Mouse (Mus musculus) embryonic facial prominence, embryonic 11.5 days (tissue): ENCODE measurements around the gene Hoxb4. TPM values are rescaled to one million over a fixed set of nuclear protein-coding genes. Genes with fewer than 3 reads are reported as not detected.

ENCODE experiments used
- ATAC-seq: fragments of 200-750 bp; cut with Nextera tagmentation; replicated peaks from 2 replicates; pipeline ENCODE4 v1.8.0; 2017; ENCODE audit warnings: low read depth; ENCODE audit not compliant: insufficient number of reproducible peaks, low FRiP score, low TSS enrichment
- DNase-seq: peaks from one replicate; pipeline ENCODE4 v3.0.0-alpha.2; 2015; ENCODE audit warnings: low spot score
- H3K27ac ChIP-seq: fragments of 300-500 bp; sonication (generic); replicated peaks from 2 replicates; pipeline ENCODE4 v1.5.1; 2014; ENCODE audit warnings: mild to moderate bottlenecking, low read depth, low read length, control low read depth
- H3K27me3 ChIP-seq: fragments of 300-500 bp; sonication (generic); 2 replicates; pipeline ENCODE4 v1.6.1; 2014; ENCODE audit warnings: mild to moderate bottlenecking, low read length, moderate library complexity, mixed read lengths; ENCODE audit not compliant: control insufficient read depth, insufficient read depth
- H3K36me3 ChIP-seq: fragments of 300-500 bp; sonication (generic); replicated peaks from 2 replicates; pipeline ENCODE4 v1.6.1; 2014; ENCODE audit warnings: low read depth, mild to moderate bottlenecking, low read length, moderate library complexity, mixed read lengths; ENCODE audit not compliant: control insufficient read depth, insufficient read depth
- H3K4me1 ChIP-seq: fragments of 300-500 bp; sonication (generic); 2 replicates; pipeline ENCODE4 v1.6.1; 2014; ENCODE audit warnings: low read length, mixed read lengths; ENCODE audit not compliant: control insufficient read depth, insufficient read depth
- H3K4me2 ChIP-seq: fragments of 300-500 bp; sonication (generic); 2 replicates; pipeline ENCODE4 v1.6.1; 2014; ENCODE audit warnings: low read depth, mild to moderate bottlenecking, control low read depth, low read length, moderate library complexity
- H3K4me3 ChIP-seq: fragments of 300-500 bp; sonication (generic); 2 replicates; pipeline ENCODE4 v1.5.1; 2014; ENCODE audit warnings: low read depth, low read length, control low read depth
- H3K9ac ChIP-seq: fragments of 300-500 bp; sonication (generic); replicated peaks from 2 replicates; pipeline ENCODE4 v1.6.1; 2014; ENCODE audit warnings: mild to moderate bottlenecking, control low read depth, low read length
- H3K9me3 ChIP-seq: fragments of 300-500 bp; sonication (generic); replicated peaks from 2 replicates; pipeline ENCODE4 v1.6.1; 2016; ENCODE audit warnings: mild to moderate bottlenecking, low read length, inconsistent platforms, mixed read lengths; ENCODE audit not compliant: control insufficient read depth
- WGBS: fragments of 180-500 bp; shearing (Covaris S2); extraction: QIAGEN DNeasy Blood & Tissue Kit; methylation state at CpG from one replicate; pipeline ENCODE4 v1.1.7; 2014; 5-methylcytosine and 5-hydroxymethylcytosine counted together
- polyA plus RNA-seq: library from polyadenylated mRNA; unstranded; fragments of >200 nt; fragmentation: Nextera tagmentation; extraction: Ambion mirVana; gene quantifications from 2 replicates; pipeline ENCODE4 v1.2.1, GENCODE M21; 2014

Hoxb4 gene
- polyA plus RNA-seq, 1 experiment from 2014 or later = 0.24 TPM

DNA sequence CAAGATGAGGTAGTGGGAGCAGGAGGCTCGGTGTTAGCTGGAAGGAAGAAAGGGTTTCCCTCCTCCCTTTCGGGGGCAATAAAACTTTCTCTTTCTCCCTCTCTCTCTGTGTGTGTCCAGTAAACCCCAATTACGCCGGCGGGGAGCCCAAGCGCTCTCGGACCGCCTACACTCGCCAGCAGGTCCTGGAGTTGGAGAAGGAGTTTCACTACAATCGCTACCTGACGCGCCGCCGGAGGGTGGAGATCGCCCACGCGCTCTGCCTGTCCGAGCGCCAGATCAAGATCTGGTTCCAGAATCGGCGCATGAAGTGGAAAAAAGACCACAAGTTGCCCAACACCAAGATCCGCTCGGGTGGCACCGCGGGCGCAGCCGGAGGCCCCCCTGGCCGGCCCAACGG lies 1.8 kb downstream of the Hoxb4 start:
- H3K4me1 ChIP-seq = no peaks in the 10 kb centered on the region; the same call in 1 of the 2 replicates
- H3K27me3 ChIP-seq = peaks cover 88% of the 10 kb centered on the region
- no peaks in the 10 kb centered on the region for H3K36me3 ChIP-seq
- H3K9ac ChIP-seq = no peak overlapping the region
- H3K4me2 ChIP-seq = no peak overlapping the region
- no peak overlapping the region for H3K27ac ChIP-seq
- no peak for ATAC-seq
- DNase-seq = no peak
- under 1% methylated on average over 29 of the region's 29 CpGs for WGBS
- H3K4me3 ChIP-seq = 0 out of 2 replicates have a peak overlapping the region, but pooled peaks have one; percentile 7
- H3K9me3 ChIP-seq = no peaks in the 10 kb centered on the region

DNA sequence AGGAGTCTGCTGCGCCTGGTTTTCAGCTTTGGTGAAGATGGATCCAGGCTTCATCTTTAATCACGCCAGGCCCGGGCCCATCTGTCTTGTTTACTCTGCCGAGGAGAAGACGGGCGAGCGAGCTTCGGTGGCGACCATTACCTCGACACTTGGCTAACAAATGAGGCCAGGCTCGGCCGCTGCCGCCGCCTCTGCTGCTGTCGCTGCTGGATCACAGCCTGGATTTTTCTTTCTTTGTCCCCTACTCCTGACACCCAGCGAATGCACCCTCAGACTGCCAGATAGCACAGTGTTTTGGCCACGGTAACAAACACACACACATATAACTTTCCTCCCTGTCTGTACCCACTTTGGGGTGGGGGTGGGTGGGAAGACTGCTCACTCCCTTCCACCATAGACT lies 2.6 kb downstream of the Hoxb4 start:
- Histone ChIP-seq H3K27ac (no peak overlapping the region), H3K4me2 (no peak overlapping the region), H3K36me3 (no peaks in the 10 kb centered on the region), H3K27me3 (peaks cover 88% of the 10 kb centered on the region), H3K9me3 (no peaks in the 10 kb centered on the region), H3K4me1 (no peaks in the 10 kb centered on the region; the same call in 1 of the 2 replicates), H3K4me3 (no peak overlapping the region), H3K9ac (no peak overlapping the region)
- ATAC-seq (no peak), DNase-seq (no peak)
- under 1% methylated on average over 17 of the region's 17 CpGs for WGBS

DNA sequence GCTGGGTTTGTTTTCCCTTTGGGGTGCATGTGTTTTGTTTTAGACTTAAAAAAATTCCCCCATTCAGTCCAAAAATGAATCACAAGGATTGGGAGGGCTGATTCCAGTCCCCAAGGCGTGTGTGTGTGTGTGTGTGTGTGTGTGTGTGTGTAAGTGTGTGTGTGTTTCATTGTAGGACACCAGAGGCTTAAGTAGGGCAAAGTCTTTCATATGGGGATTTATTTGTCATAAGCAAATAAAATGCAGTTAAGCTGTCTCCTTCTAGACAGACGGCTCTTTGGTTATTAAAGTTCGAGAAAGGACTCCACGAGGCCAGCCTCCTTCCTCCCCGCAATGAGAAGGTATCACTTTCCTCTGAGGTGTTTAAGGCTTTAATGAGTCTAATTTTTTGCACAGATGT lies 3.8 kb downstream of the Hoxb4 start:
- no peak overlapping the region for H3K4me3 ChIP-seq
- H3K36me3 ChIP-seq = no peaks in the 10 kb centered on the region
- no peak overlapping the region for H3K27ac ChIP-seq
- ATAC-seq = no peak
- no peaks in the 10 kb centered on the region for H3K9me3 ChIP-seq
- no peaks in the 10 kb centered on the region; the same call in 1 of the 2 replicates for H3K4me1 ChIP-seq
- 10% methylated on average over 5 of the region's 5 CpGs for WGBS
- DNase-seq = no peak
- no peak overlapping the region for H3K9ac ChIP-seq
- H3K4me2 ChIP-seq = no peak overlapping the region
- H3K27me3 ChIP-seq = peaks cover 88% of the 10 kb centered on the region

DNA sequence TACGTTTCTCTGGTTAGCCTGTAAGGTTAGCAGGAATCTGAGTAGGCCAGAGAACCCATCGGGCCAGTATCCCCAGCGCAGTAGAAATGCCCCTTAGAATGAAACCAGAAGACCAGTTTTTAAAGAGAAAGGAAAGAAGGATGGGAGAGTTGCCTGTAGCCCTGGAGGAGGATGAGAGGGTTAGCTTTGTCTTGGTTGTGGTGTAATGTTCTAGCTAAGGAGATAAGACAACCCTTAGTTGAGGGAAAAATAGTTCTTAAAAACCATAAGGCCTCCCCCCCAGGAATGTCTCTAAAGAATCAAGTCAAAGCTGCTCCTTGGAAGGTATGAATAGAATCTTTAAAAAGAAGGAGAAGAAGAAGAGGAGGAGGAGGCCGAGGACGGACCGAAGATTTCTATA lies 4.7 kb downstream of the Hoxb4 start:
- Histone ChIP-seq H3K4me2 (no peak overlapping the region), H3K27me3 (peaks cover 91% of the 10 kb centered on the region), H3K9me3 (no peaks in the 10 kb centered on the region), H3K27ac (no peak overlapping the region), H3K4me3 (no peak overlapping the region), H3K36me3 (no peaks in the 10 kb centered on the region), H3K9ac (no peak overlapping the region), H3K4me1 (no peaks in the 10 kb centered on the region; the same call in 1 of the 2 replicates)
- ATAC-seq (no peak), DNase-seq (no peak)
- 1% methylated on average over 6 of the region's 6 CpGs for WGBS

DNA sequence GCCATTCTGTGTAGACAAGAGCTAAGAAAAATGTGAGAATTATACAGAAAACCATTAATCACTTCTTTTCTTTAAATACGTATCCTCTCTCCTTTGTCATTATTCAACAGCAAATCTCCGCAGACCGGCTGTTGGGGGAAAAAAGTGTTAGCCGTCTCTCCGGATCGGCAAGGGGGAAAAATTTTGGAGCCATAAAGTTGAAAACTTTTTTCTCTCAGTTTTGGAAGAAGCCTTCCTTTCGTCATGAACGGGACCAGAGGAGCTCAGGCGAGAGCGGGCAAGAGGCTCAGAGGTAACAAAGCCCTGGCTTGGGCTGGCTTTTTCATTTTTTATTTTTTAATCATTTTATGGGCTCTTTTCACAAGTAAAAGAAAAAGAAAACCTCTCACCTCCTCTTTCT lies 5.1 kb downstream of the Hoxb4 start, which contains the start of gene Hoxb3:
Hoxb3 (plus strand) TSS at position 173 of the 400 bp plus-strand sequence.
- no peak for DNase-seq
- H3K36me3 ChIP-seq = no peaks in the 10 kb centered on the region
- H3K9me3 ChIP-seq = no peaks in the 10 kb centered on the region
- WGBS = 5% methylated on average over 10 of the region's 10 CpGs
- no peak within 1 kb of the TSS for H3K4me3 ChIP-seq
- no peak within 1 kb of the TSS for H3K4me2 ChIP-seq
- H3K27ac ChIP-seq = no peak within 1 kb of the TSS
- peaks cover 91% of the 10 kb centered on the region for H3K27me3 ChIP-seq
- ATAC-seq = no peak
- H3K4me1 ChIP-seq = no peaks in the 10 kb centered on the region; the same call in 1 of the 2 replicates
- no peak within 1 kb of the TSS for H3K9ac ChIP-seq

DNA sequence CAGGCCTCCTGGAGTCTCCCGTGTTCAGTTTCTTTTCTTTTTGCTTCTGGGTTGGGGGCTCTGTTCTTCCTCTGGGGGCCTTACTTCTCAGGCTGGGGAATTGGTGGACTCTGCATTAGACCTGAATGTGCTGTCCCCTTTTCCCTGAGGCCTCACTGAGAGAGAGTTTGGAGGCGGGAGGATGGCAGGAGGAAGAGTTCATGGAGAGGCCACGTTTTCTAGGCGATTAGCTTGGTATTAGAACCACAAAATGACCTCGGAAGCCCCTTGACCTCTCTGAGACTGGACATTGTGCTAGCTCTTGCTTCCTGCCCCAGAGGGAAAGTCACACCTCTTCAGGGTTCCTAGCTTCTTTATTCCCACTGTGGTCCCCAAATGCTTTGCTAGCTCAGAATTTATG lies 6.1 kb downstream of the Hoxb4 start:
- H3K36me3 ChIP-seq = no peaks in the 10 kb centered on the region
- no peaks in the 10 kb centered on the region for H3K9me3 ChIP-seq
- peaks cover 90% of the 10 kb centered on the region for H3K27me3 ChIP-seq
- H3K4me1 ChIP-seq = no peaks in the 10 kb centered on the region
- no peak for ATAC-seq
- no peak overlapping the region for H3K4me3 ChIP-seq
- 4% methylated on average over 5 of the region's 5 CpGs for WGBS
- DNase-seq = no peak
- no peak overlapping the region for H3K27ac ChIP-seq
- no peak overlapping the region for H3K4me2 ChIP-seq
- no peak overlapping the region for H3K9ac ChIP-seq

DNA sequence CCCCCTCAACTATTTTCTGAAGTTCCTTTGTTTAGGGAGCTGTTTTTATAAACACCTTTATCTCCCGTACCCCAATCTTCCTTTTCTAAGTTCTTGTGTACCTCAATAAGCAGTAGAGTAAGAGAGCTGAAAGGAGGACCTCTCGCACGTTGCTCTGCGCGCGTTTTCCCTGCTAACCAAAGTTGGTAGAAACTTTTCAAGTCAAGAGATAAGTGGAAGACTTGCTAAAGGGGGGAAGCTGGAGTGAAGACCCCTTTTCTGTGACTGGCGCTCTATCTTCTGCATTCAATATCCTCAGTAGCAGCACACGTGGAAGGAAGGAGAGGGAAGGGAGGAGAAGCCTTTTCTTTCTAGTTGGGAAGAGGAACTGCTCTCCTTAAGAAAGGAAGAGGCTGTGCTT lies 6.9 kb downstream of the Hoxb4 start:
- Histone ChIP-seq H3K27ac (no peak overlapping the region), H3K9ac (no peak overlapping the region), H3K9me3 (no peaks in the 10 kb centered on the region), H3K4me3 (no peak overlapping the region), H3K27me3 (peaks cover 90% of the 10 kb centered on the region), H3K4me1 (no peaks in the 10 kb centered on the region), H3K4me2 (no peak overlapping the region), H3K36me3 (no peaks in the 10 kb centered on the region)
- 3% methylated on average over 8 of the region's 8 CpGs for whole genome bisulfite sequencing
- DNase-seq (no peak), ATAC-seq (no peak)

DNA sequence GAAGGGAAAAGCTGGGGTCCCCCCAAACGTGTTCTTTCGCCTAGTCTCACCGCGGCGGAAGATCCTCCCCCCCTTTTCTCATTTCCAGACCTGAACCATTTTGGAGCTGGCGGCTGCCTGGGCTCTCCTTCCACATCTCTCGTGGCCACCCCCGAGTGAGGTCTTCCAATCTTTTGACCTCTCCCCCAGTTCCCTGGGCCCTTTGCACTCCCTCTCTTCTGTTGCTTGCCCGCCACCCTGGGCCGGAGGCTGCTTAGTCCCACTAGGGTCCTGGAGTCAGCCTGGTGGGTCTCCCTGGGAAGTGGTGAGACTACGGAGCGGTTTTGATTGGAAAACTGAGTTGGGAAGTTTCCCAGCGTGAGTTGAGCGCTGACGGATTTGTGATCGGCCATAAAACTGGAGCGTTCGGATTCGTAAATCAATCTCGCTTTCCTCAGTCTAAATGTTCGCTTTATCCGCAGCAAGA lies 7.7 kb downstream of the Hoxb4 start:
- peaks cover 92% of the 10 kb centered on the region for H3K27me3 ChIP-seq
- no peaks in the 10 kb centered on the region for H3K9me3 ChIP-seq
- no peak overlapping the region for H3K9ac ChIP-seq
- ATAC-seq (no peak), DNase-seq (no peak)
- H3K4me3 ChIP-seq = no peak overlapping the region
- no peak overlapping the region for H3K4me2 ChIP-seq
- WGBS = under 1% methylated on average over 22 of the region's 22 CpGs
- no peaks in the 10 kb centered on the region for H3K36me3 ChIP-seq
- H3K27ac ChIP-seq = no peak overlapping the region
- H3K4me1 ChIP-seq = no peaks in the 10 kb centered on the region
